Mouse (Mus musculus) NIH3T3 (cell line): Measurements from ENCODE around the gene Mup5.
"Not testable (repeated sequence)": the region's sequence is repeated elsewhere in the genome, so short reads cannot be mapped to it uniquely, and the experiment has no call there.

ENCODE experiments used
- DNase-seq: peaks from one replicate; pipeline ENCODE4 v3.0.0-alpha.2; 2012; ENCODE audit warnings: low read depth

Gene Mup5

DNA sequence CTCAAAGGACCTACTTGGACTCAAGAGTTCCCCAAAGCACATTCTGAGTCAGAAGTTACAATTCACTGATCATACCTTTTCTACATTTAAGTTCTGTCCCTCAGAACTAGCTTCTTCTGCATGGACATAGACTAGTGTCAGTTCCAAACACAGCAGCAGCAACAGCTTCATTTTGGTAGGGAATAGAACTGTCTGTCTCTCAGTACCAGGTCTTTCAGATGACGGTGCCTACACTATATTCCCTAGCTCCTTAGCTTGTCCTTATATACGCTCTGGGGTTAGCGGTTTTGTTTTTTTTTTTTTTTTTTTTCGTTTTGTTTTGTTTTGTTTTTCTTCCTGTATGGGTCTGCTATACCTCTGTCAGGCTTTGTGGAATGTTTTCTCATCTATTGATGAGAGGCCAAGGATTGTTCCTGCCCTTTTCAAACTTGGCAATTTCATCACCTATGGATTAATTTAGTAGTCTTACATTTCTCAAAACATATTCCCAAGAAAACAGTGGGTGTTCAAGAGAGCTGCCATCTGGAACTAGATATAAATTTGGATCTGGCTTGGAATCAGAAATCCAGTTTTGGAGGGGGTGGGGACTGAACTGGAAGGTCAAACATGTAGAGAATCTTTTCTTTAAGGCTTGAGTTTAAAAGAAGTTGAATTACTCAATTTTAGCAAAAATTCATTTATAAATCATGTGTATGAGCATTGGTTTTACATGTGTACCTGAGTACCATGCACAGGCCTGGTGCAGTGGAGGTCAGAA, at the start of gene Mup5:
Gene Mup5 (minus strand): TSS at position 282 of the 757 bp plus-strand sequence.
- no peak for DNase-seq

DNA sequence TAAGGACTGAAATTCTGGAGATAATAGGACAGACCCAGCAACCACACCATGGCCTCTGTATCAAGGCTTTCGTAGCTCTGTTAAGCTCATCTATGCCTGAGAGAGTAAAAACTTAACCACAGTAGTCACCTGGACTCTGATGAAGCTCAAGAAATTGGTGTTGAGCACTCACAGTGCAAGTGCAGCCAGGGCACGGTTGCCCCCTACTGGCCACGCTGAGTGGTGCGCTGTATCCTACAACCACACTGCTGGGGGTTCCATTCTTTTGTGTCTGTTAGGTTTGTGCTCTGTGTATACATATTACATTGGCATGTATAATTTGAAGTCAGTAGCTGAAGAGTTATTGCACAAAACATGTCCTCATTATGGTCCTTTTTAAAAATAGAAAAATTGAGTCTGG, 23.1 kb upstream of the Mup5 start:
- no peak for DNase-seq

DNA sequence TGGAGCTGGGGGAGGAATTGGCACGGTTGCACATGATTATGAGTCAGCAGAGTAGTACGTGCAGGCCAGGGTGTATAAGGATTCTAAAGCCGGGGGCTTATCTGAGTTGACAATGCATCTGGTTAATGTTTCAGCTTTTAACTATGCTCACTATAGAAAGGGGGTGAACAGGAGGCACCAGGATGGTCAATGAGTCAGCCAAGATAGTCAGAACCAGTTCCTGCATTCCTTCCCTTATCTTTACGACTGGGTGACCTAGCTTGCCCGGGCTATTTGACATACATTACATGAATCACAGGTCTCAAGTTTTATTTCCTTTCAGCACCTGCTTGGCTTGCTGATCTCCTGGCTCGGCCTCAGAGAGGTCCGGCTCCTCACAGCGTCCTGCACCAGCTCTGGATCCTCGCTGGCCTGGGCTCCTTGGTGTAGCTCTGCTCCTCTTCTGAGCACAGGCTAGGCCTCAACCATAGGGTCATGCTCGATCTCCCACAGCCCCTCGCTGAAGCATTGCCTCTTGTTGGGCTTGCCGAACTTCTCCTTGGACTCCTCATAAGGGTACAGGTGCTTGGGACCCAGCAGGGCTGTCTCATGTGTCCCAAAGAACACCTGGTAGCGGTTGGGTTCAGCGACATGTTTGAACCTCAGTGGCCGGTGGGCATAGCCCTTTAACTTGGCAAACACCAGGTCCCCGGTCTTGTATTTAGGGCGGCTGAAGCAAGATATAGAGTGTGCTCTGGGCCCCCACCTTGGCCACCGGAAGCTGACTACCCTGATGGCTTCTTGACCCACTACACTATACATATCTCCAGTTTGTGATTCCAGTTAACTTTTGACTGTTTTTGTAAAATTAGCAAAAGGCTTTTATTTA, 21.0 kb upstream of the Mup5 start:
- no peak for DNase-seq

DNA sequence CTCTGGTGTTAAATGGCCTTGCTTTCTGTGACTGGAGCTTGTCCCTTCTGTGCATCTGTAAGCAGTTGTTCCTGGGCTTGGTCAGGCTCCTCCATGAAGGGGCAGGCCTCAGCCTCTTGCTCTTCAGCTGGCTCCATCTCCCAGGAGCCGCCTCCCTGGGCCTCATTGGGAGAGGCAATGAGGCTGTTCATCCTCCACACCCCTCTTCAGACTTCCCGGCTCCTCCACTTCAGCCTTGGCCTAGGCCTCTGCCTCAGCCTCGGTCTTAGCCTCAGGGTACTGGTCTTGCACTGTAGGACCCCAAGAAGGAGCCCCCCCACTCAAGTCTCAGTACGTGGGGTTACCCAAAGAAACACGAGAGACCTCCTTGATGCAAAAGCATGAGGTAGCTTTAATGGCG, 20.3 kb upstream of the Mup5 start:
- no peak for DNase-seq

DNA sequence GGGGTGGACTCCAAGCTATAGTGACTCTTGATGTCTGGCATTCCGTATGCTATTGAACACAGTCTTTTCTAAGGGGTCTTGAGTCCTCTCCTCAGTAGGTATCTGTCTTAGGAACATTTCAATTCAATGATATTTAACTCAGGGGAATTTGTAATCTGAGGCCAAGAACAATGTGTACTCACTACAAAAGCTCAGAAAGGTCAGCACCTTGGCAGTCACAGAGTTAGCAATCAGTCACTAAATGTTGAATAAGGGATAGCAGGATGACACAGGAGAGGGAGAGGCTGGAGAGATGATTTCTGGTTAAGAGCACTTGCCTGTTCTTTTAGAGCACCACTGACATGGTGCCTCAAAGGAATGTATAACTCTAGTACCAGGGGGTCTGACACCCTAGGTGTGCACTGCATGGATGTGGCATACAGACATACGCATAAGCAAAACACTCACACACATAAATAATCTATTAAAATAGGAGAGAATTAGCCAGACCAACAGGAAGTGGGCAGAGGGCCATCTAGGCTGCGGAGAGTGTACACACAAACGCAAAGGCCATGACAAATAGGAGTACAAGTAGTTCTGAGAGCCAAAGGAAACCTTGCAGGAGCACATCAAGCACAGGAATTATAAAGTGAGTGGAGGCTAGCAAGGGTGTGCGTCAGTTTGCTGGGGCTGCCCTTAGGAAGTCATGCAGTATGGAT, 9.9 kb upstream of the Mup5 start:
- no peak for DNase-seq

DNA sequence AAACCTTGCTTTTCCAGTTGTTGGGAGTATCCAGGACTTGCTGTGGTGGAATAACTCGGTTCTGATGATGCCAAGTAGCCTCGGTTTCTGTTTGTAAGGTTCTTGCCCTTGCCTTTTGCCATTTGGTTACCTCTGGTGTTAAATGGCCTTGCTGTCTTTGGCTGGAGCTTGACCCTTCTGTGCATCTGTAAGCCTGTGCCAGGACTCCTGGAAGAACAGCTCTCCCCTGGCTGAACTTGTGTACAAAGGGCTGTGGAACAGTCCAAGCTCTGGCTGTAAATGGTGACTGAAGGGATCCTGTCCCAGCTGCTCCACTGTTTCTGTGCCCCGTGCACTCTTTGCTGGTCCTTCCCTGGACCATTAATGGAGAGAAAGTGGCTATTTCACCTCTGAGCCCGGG, 5.8 kb downstream of the Mup5 start:
- no peak for DNase-seq

DNA sequence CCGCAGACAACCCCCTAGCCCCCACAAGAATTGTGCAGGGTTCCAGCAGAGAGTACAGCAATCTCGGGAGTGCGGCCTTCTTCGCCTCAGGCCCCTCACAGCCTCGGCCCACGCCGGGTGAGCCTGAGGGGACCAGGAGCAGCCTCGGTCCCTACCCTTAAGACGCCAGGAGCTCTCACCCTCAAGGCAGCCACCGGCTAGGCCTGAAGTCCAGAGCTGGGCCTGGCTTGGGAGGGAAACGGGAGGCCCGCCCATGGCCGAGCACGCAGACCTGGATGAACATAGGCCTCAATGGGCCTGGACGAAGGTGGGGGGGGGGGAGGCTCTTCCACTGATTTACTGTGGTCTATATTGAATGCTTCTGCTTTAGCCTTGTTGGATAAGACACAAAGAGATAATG, 11.8 kb downstream of the Mup5 start:
- no peak for DNase-seq

DNA sequence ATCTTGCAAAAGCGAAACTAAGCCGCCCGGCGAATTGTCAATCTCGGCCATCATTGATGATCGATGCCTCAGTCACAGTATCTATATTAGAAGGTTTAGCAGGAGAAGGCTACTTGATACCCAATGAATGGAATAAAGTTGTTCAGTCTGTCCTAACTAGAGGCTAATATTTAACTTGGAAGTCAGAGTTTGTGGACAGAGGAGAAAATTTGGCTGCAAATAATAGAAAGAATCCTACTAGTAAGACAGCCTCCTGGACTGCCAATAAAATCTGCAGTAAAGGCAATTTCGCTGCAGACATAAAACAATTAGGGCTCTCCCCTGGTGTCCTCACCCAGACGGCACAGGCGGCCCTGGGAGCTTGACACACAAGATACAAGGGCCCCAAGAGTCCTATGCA, 12.5 kb downstream of the Mup5 start:
- not testable (repeated sequence) for DNase-seq

DNA sequence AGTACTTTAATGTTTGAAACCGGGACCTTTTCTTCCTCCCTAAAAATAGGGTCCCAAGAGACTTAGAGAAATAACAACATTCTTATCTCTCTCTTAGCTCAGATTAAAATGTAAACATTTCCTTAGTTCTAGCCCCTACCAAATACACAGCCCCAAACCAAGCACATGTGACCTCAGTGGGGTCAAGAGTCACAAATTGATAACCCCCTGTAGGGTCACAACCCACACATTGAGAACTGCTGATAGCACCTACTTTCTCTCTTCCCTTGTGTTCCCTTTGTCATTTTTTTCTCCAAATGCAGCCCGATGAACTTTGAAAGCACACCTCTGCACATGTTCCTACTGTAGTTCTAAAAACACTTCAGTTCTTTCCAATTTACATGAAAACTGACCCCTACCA, 19.4 kb downstream of the Mup5 start:
- no peak for DNase-seq

DNA sequence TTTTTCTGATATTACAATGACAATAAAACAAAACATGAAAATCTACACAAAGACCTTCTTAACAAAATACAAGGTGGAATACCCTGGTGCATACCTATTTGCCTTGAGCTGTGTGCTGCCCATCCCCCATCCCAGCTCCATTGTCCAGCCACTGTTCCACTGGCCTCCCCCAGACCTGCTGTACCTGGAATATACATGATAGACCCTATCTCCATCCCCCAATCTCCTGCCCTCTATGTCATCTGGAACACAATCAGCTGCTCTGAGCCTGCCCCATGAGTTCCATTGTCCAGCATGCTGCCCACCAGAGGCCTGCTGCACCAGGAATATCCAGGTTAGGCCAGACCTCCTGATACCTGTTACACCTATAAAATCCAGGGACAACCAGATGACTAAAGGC, 21.6 kb downstream of the Mup5 start:
- no peak for DNase-seq

DNA sequence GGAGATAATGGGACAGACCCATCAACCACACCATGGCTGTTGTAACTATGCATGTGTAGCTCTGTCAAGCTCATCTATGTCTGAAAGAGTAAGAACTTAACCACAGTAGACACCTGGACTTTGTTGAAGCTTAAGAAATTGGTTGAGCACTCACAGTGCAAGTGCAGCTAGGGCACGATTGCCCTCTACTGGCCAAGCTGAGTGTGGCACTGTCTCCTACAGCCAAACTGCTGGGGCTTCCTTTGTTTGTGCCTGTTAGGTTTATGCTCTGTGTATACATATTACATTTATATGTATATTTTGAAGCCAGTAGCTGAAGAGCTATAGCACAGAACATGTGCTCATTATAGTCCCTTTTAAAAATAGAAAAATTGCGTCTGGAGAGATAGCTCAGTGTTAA, 23.8 kb downstream of the Mup5 start:
- DNase-seq, result peak; percentile 58

DNA sequence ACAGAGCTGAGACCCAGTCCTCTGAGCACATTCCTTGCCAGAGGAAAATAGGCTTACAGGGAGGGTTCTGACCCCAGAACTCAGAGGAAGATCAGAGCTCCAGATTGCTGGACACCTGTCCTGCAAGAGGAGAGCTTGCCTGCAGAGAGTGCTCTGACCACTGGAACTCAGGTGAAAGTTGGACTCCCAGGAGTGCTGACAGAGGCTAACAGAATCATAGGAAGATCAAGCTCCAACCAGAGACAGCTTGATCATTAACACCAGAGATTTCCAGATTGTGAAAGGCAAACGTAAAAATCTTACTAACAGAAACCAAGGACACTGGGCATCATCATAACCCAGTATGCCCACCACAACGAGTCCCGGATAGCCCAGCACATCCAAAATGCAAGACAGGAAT, 26.1 kb downstream of the Mup5 start:
- DNase-seq, result not testable (repeated sequence)

DNA sequence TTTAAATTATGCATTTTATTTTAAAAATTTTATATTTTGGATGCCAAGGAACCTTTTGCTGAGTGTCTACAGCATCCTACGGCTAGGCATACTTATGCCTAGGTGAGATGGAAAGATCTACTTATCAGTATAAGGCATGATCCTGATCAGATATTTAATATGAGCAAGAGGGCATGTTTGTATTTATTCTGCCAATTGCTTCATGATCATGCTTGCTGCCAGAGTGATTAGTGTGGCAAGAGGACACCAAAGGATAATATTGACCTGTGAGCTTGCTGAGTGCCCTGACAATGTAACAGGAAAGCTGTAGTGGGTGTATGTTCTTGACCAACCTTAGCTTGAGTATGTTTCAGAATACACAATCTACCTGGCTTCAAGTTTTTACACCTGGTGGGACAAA, 45.3 kb downstream of the Mup5 start:
- not testable (repeated sequence) for DNase-seq

DNA sequence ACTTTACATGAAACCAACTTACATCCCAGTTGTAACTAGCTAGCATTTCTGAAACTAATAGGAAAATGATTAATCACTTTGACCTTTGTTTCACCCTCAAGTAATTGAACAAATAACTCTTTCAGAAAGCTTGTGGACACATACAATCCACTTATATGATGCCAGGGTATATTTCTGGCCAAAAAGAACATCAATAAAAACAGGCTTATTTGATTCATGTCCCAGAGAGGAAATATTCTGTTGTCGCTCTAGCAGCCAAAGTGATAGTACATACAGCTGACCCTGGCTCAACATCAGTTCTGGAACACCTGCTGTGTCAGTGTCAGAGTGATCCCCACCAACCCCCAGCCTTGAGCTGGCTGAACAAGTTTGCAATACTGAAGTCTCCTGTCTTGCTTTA, 50.8 kb downstream of the Mup5 start:
- not testable (repeated sequence) for DNase-seq

DNA sequence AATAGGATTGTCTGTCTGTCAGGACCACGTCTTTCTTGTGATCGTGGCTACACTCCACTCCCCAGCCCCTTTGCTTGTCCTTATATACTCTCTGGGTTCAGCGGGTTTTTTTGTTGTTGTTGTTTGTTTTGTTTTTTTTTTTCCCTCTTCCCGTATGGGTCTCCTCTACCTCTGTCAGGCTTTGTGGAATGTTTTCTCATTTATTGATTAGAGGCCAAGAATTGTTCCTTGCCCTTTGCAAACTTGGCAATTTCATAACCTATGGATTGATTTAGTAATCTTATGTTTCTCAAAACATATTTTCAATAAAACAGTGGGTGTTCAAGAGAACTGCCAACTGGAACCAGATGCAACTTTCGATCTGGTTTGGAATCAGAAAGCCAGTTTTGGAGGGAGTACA, 52.9 kb downstream of the Mup5 start, which contains the start of gene Mup19:
Gene Mup19 (minus strand): TSS at position 101 of the 400 bp plus-strand sequence.
- DNase-seq, result not testable (repeated sequence)
